Mouse (Mus musculus): ENCODE measurements around the gene Jag2. TPM values are rescaled to one million over a fixed set of nuclear protein-coding genes. Genes with fewer than 3 reads are reported as not detected.

Gene Jag2
- polyA plus RNA-seq (2016; fragmentation: Nextera tagmentation; extraction: Ambion mirVana): 6.4 and 6.8 TPM in 2 replicates

GRCm38 (mm10) chr12:112929562-112930352 is at the start of gene Jag2:
TSS of gene Jag2 (minus strand) at chr12:112929776.
- ATAC-seq (ENCODE audit: insufficient number of reproducible peaks, insufficient read depth, low FRiP score, low TSS enrichment, low read depth): 0 out of 2 replicates have a peak, but pooled peaks have one; percentile 28
- H3K27ac ChIP-seq: 0 out of 2 replicates have a peak within 1 kb of the TSS, but pooled peaks have one; percentile 12
- H3K4me2 ChIP-seq: peak within 1 kb of the TSS; percentile 92
- H3K36me3 ChIP-seq: no peaks in the 10 kb centered on the region
- peak within 1 kb of the TSS; percentile 58 for H3K4me3 ChIP-seq (replicated peaks)
- WGBS: under 1% methylated on average over 77 of the region's 85 CpGs
- H3K9ac ChIP-seq (replicated peaks): peak within 1 kb of the TSS; percentile 47
- peaks cover 41% of the 10 kb centered on the region for H3K4me1 ChIP-seq (replicated peaks)
- H3K9me3 ChIP-seq: no peaks in the 10 kb centered on the region
- H3K27me3 ChIP-seq: peaks cover 73% of the 10 kb centered on the region

- peak overlapping the region; percentile 90 for H3K27ac ChIP-seq
- no peak for ATAC-seq (ENCODE audit: insufficient number of reproducible peaks, insufficient read depth, low FRiP score, low TSS enrichment, low read depth)
- H3K4me1 ChIP-seq (replicated peaks): peaks cover 14% of the 10 kb centered on the region
- no peaks in the 10 kb centered on the region for H3K27me3 ChIP-seq
- H3K4me3 ChIP-seq (replicated peaks): peak overlapping the region; percentile 69
- peak overlapping the region; percentile 79 for H3K4me2 ChIP-seq
- WGBS: 42% methylated on average over 12 of the region's 12 CpGs
- peaks cover 79% of the 10 kb centered on the region for H3K36me3 ChIP-seq
- no peaks in the 10 kb centered on the region for H3K9me3 ChIP-seq
- H3K9ac ChIP-seq (replicated peaks): peak overlapping the region; percentile 89
Observed at GRCm38 (mm10) chr12:112977156-112977555, 47.6 kb upstream of the Jag2 start.

- H3K36me3 ChIP-seq: peaks cover 79% of the 10 kb centered on the region
- H3K9ac ChIP-seq (replicated peaks): peak within 1 kb of the TSS; percentile 89
- peak within 1 kb of the TSS; percentile 90 for H3K27ac ChIP-seq
- H3K27me3 ChIP-seq: no peaks in the 10 kb centered on the region
- peak within 1 kb of the TSS; percentile 69 for H3K4me3 ChIP-seq (replicated peaks)
- WGBS: under 1% methylated on average over 80 of the region's 80 CpGs
- H3K4me2 ChIP-seq: peak within 1 kb of the TSS; percentile 79
- no peaks in the 10 kb centered on the region for H3K9me3 ChIP-seq
- peak; percentile 89 for ATAC-seq (ENCODE audit: insufficient number of reproducible peaks, insufficient read depth, low FRiP score, low TSS enrichment, low read depth)
- H3K4me1 ChIP-seq (replicated peaks): peaks cover 14% of the 10 kb centered on the region
Observed at GRCm38 (mm10) chr12:112976371-112977073, 46.9 kb upstream of the Jag2 start, which contains the start of gene Btbd6. TSS of gene Btbd6 (plus strand) at chr12:112976482.

GRCm38 (mm10) chr12:112974736-112975135 is 45.2 kb upstream of the Jag2 start:
- H3K9me3 ChIP-seq: no peaks in the 10 kb centered on the region
- no peak overlapping the region for H3K4me3 ChIP-seq (replicated peaks)
- no peak for ATAC-seq (ENCODE audit: insufficient number of reproducible peaks, insufficient read depth, low FRiP score, low TSS enrichment, low read depth)
- no peak overlapping the region for H3K27ac ChIP-seq
- no peaks in the 10 kb centered on the region for H3K27me3 ChIP-seq
- no peak overlapping the region for H3K4me2 ChIP-seq
- H3K4me1 ChIP-seq (replicated peaks): peaks cover 14% of the 10 kb centered on the region
- H3K36me3 ChIP-seq: peaks cover 78% of the 10 kb centered on the region
- H3K9ac ChIP-seq (replicated peaks): no peak overlapping the region
- 89% methylated on average over 9 of the region's 9 CpGs for WGBS

GRCm38 (mm10) chr12:112969616-112970015 is 40.0 kb upstream of the Jag2 start:
- ATAC-seq (ENCODE audit: insufficient number of reproducible peaks, insufficient read depth, low FRiP score, low TSS enrichment, low read depth): no peak
- Histone ChIP-seq H3K27me3 (no peaks in the 10 kb centered on the region), H3K4me1 (replicated peaks) (no peaks in the 10 kb centered on the region), H3K27ac (0 out of 2 replicates have a peak overlapping the region, but pooled peaks have one; percentile 12), H3K9me3 (no peaks in the 10 kb centered on the region), H3K36me3 (peaks cover 98% of the 10 kb centered on the region), H3K4me3 (replicated peaks) (no peak overlapping the region), H3K9ac (replicated peaks) (no peak overlapping the region), H3K4me2 (no peak overlapping the region)
- 92% methylated on average over 6 of the region's 6 CpGs for WGBS

GRCm38 (mm10) chr12:112968943-112969342 is 39.4 kb upstream of the Jag2 start:
- Histone ChIP-seq H3K36me3 (peaks cover 98% of the 10 kb centered on the region), H3K9ac (replicated peaks) (no peak overlapping the region), H3K9me3 (no peaks in the 10 kb centered on the region), H3K27me3 (no peaks in the 10 kb centered on the region), H3K4me3 (replicated peaks) (no peak overlapping the region), H3K27ac (no peak overlapping the region), H3K4me1 (replicated peaks) (no peaks in the 10 kb centered on the region), H3K4me2 (no peak overlapping the region)
- 59% methylated on average over 8 of the region's 8 CpGs for WGBS
- no peak for ATAC-seq (ENCODE audit: insufficient number of reproducible peaks, insufficient read depth, low FRiP score, low TSS enrichment, low read depth)

- Histone ChIP-seq H3K27me3 (no peaks in the 10 kb centered on the region), H3K4me2 (no peak overlapping the region), H3K9ac (replicated peaks) (no peak overlapping the region), H3K36me3 (peaks cover 98% of the 10 kb centered on the region), H3K9me3 (no peaks in the 10 kb centered on the region), H3K4me1 (replicated peaks) (no peaks in the 10 kb centered on the region), H3K4me3 (replicated peaks) (no peak overlapping the region), H3K27ac (no peak overlapping the region)
- WGBS: 90% methylated on average over 13 of the region's 13 CpGs
- ATAC-seq (ENCODE audit: insufficient number of reproducible peaks, insufficient read depth, low FRiP score, low TSS enrichment, low read depth): no peak
Observed at GRCm38 (mm10) chr12:112965783-112966182, 36.2 kb upstream of the Jag2 start.

- ATAC-seq (ENCODE audit: insufficient number of reproducible peaks, insufficient read depth, low FRiP score, low TSS enrichment, low read depth): no peak
- H3K27me3 ChIP-seq: no peaks in the 10 kb centered on the region
- no peak overlapping the region for H3K4me2 ChIP-seq
- H3K4me1 ChIP-seq (replicated peaks): no peaks in the 10 kb centered on the region
- H3K9ac ChIP-seq (replicated peaks): no peak overlapping the region
- peaks cover 97% of the 10 kb centered on the region for H3K36me3 ChIP-seq
- no peaks in the 10 kb centered on the region for H3K9me3 ChIP-seq
- no peak overlapping the region for H3K27ac ChIP-seq
- 90% methylated on average over 5 of the region's 5 CpGs for WGBS
- H3K4me3 ChIP-seq (replicated peaks): no peak overlapping the region
Observed at GRCm38 (mm10) chr12:112961872-112962271, 32.3 kb upstream of the Jag2 start.

- Histone ChIP-seq H3K9ac (replicated peaks) (no peak overlapping the region), H3K36me3 (peaks cover 97% of the 10 kb centered on the region), H3K27me3 (no peaks in the 10 kb centered on the region), H3K27ac (no peak overlapping the region), H3K4me1 (replicated peaks) (no peaks in the 10 kb centered on the region), H3K4me2 (no peak overlapping the region), H3K4me3 (replicated peaks) (no peak overlapping the region), H3K9me3 (no peaks in the 10 kb centered on the region)
- 91% methylated on average over 7 of the region's 7 CpGs for WGBS
- no peak for ATAC-seq (ENCODE audit: insufficient number of reproducible peaks, insufficient read depth, low FRiP score, low TSS enrichment, low read depth)
Observed at GRCm38 (mm10) chr12:112961428-112961827, 31.9 kb upstream of the Jag2 start.

GRCm38 (mm10) chr12:112959421-112959820 is 29.8 kb upstream of the Jag2 start:
- no peak overlapping the region for H3K9ac ChIP-seq (replicated peaks)
- H3K27ac ChIP-seq: no peak overlapping the region
- no peaks in the 10 kb centered on the region for H3K27me3 ChIP-seq
- H3K4me2 ChIP-seq: no peak overlapping the region
- H3K9me3 ChIP-seq: no peaks in the 10 kb centered on the region
- no peak for ATAC-seq (ENCODE audit: insufficient number of reproducible peaks, insufficient read depth, low FRiP score, low TSS enrichment, low read depth)
- no peak overlapping the region for H3K4me3 ChIP-seq (replicated peaks)
- 88% methylated on average over 8 of the region's 8 CpGs for WGBS
- no peaks in the 10 kb centered on the region for H3K4me1 ChIP-seq (replicated peaks)
- H3K36me3 ChIP-seq: peaks cover 84% of the 10 kb centered on the region

GRCm38 (mm10) chr12:112958303-112958702 is 28.7 kb upstream of the Jag2 start:
- no peak for ATAC-seq (ENCODE audit: insufficient number of reproducible peaks, insufficient read depth, low FRiP score, low TSS enrichment, low read depth)

More at GRCm38 (mm10) chr12:112958303-112958702, 28.7 kb upstream of the Jag2 start:
- Histone ChIP-seq H3K27me3 (no peaks in the 10 kb centered on the region), H3K4me2 (no peak overlapping the region), H3K9me3 (no peaks in the 10 kb centered on the region), H3K27ac (0 out of 2 replicates have a peak overlapping the region, but pooled peaks have one; percentile 17), H3K4me3 (replicated peaks) (no peak overlapping the region), H3K4me1 (replicated peaks) (no peaks in the 10 kb centered on the region), H3K9ac (replicated peaks) (no peak overlapping the region), H3K36me3 (peaks cover 73% of the 10 kb centered on the region)
- WGBS: 40% methylated on average over 4 of the region's 4 CpGs

Measured in limb, embryonic 12.5 days (tissue).